Mouse (Mus musculus): Measurements from ENCODE around the gene Cyb5r1. TPM values are rescaled to one million over a fixed set of nuclear protein-coding genes. Genes with fewer than 3 reads are reported as not detected.
"Not testable (repeated sequence)": the region's sequence is repeated elsewhere in the genome, so short reads cannot be mapped to it uniquely, and the experiment has no call there.

Cyb5r1 gene
- polyA plus RNA-seq, 1 experiment from 2014 or later, result 42.2 TPM

DNA sequence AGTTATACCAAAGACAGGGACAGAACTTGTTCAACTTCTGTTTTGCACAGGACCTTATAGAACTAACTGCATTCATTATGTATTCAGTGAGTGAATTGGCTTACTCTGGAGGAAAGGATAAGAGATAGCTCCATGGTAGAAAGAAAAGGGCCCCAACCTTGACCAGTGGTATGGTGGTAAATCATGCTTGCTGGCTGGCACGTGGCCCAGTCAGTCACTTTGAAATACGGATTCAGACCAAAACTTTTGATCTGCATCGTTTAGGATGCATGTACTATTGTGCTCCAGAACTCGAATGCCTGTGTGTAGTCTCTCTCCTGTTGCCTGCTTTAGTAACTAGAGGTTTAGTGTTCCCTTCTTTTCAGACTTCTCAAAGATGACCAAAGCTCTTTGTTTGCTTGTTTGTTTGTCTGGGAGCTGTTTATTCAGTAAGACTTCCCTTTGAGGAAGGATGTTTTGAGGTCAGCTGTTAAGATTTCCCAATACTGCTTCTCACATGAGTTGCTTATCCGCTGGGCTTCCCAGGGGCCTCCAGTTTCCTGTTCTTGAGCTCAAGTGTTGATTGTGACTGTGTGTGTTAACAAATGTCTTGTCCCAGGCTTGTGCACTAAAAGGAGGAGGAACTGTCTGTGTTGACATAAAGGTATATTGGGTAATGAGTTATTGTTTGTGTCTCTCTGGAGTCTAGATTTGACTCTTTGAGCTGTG is 14.5 kb downstream of the Cyb5r1 start:
- Histone ChIP-seq H3K4me1 (ENCODE audit: control insufficient read depth, insufficient read depth, low read length) (peaks cover 41% of the 10 kb centered on the region), H3K27me3 (ENCODE audit: control insufficient read depth, insufficient read depth, low read length) (no peaks in the 10 kb centered on the region), H3K36me3 (ENCODE audit: control insufficient read depth, insufficient read depth) (peaks cover 14% of the 10 kb centered on the region; the same call in 1 of the 2 replicates), H3K9me3 (replicated peaks; ENCODE audit: control insufficient read depth, low read length) (no peaks in the 10 kb centered on the region), H3K27ac (ENCODE audit: low read length) (peak overlapping the region; percentile 67), H3K4me3 (ENCODE audit: low read length) (no peak overlapping the region), H3K9ac (ENCODE audit: low read length) (no peak overlapping the region), H3K4me2 (ENCODE audit: low read depth, low read length) (no peak overlapping the region; the same call in 1 of the 2 replicates)
- ATAC-seq (replicated peaks; ENCODE audit: extremely low read depth, insufficient read depth, low FRiP score), result no peak
- WGBS, result 32% methylated on average over 5 of the region's 5 CpGs

DNA sequence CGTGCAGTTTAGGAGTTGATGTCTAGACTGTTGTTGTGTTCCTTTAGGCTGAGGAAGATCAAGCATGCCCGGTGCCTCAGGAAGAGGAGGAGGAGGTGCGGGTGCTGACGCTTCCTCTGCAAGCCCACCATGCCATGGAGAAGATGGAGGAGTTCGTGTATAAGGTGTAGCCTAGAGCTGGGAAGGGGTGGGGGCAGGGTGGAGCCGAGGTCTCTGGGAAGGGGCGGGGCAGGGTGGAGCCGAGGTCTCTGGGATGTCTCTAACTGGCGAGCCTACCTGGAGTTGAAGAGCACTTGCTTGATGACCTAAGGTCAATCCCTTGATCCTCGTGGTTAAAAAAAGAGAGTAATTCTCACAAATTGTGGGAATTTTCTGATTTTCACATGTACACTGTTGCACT is 18.6 kb downstream of the Cyb5r1 start:
- peaks cover 45% of the 10 kb centered on the region for H3K36me3 ChIP-seq (ENCODE audit: control insufficient read depth, insufficient read depth)
- 66% methylated on average over 10 of the region's 10 CpGs for WGBS

DNA sequence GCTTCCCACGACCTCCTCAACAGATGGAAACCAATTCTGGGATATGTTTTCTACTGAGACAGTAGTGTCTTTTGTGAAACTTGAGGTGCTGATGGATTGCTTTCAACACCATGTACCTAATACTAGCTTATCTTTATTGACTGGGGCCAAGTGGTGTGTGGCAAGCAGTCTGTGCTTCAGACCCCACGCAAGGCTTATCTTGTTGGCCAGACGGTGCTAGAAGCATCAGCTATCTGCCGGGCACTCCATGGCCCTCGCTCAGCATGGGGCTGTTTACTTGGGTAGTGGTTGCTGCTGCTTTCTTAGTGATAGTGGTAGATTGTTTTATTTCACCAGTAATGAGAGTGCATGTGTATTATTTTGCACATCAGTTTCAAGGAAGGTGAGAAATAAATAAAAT is 20.9 kb downstream of the Cyb5r1 start:
- no peaks in the 10 kb centered on the region for H3K27me3 ChIP-seq (ENCODE audit: control insufficient read depth, insufficient read depth, low read length)
- 0 out of 2 replicates have a peak, but pooled peaks cover 2% of the 10 kb centered on the region for H3K4me1 ChIP-seq (ENCODE audit: control insufficient read depth, insufficient read depth, low read length)
- no peak overlapping the region for H3K9ac ChIP-seq (ENCODE audit: low read length)
- no peaks in the 10 kb centered on the region for H3K9me3 ChIP-seq (replicated peaks; ENCODE audit: control insufficient read depth, low read length)
- H3K36me3 ChIP-seq (ENCODE audit: control insufficient read depth, insufficient read depth), result peaks cover 59% of the 10 kb centered on the region
- H3K4me2 ChIP-seq (ENCODE audit: low read depth, low read length), result no peak overlapping the region
- no peak overlapping the region for H3K4me3 ChIP-seq (ENCODE audit: low read length)
- no peak overlapping the region for H3K27ac ChIP-seq (ENCODE audit: low read length)
- ATAC-seq (replicated peaks; ENCODE audit: extremely low read depth, insufficient read depth, low FRiP score), result no peak
- 22% methylated on average over 5 of the region's 5 CpGs for WGBS

More for the DNA sequence above, 18.6 kb downstream of the Cyb5r1 start:
- Histone ChIP-seq H3K4me3 (ENCODE audit: low read length) (no peak overlapping the region), H3K9ac (ENCODE audit: low read length) (no peak overlapping the region), H3K27me3 (ENCODE audit: control insufficient read depth, insufficient read depth, low read length) (no peaks in the 10 kb centered on the region), H3K4me1 (ENCODE audit: control insufficient read depth, insufficient read depth, low read length) (peaks cover 20% of the 10 kb centered on the region), H3K27ac (ENCODE audit: low read length) (no peak overlapping the region), H3K9me3 (replicated peaks; ENCODE audit: control insufficient read depth, low read length) (no peaks in the 10 kb centered on the region), H3K4me2 (ENCODE audit: low read depth, low read length) (no peak overlapping the region)
- no peak for ATAC-seq (replicated peaks; ENCODE audit: extremely low read depth, insufficient read depth, low FRiP score)

DNA sequence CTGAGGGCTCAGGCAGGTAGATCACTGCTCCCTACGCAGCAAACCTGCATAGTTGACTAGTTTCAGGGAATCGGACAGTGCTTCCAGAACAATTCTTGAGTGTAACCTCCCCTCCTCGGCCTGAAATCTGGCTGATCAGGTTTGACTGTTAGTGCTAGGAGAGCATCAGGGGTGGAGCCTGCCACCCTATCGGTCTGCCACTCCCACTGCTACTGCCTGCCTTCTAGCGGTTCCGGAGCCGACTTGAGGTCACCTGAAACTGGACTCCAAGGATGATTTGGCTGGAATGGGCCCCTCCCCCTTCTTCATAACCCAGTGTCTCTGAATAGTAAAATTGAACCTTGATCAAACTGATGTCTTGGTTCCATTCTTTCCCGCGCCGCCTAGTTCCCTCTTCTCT is 27.6 kb downstream of the Cyb5r1 start:
- Histone ChIP-seq H3K4me3 (ENCODE audit: low read length) (no peak overlapping the region), H3K27ac (ENCODE audit: low read length) (no peak overlapping the region), H3K4me1 (ENCODE audit: control insufficient read depth, insufficient read depth, low read length) (no peaks in the 10 kb centered on the region), H3K9me3 (replicated peaks; ENCODE audit: control insufficient read depth, low read length) (no peaks in the 10 kb centered on the region), H3K27me3 (ENCODE audit: control insufficient read depth, insufficient read depth, low read length) (no peaks in the 10 kb centered on the region), H3K9ac (ENCODE audit: low read length) (no peak overlapping the region), H3K36me3 (ENCODE audit: control insufficient read depth, insufficient read depth) (peaks cover 33% of the 10 kb centered on the region), H3K4me2 (ENCODE audit: low read depth, low read length) (no peak overlapping the region)
- no peak for ATAC-seq (replicated peaks; ENCODE audit: extremely low read depth, insufficient read depth, low FRiP score)
- 76% methylated on average over 10 of the region's 10 CpGs for WGBS

DNA sequence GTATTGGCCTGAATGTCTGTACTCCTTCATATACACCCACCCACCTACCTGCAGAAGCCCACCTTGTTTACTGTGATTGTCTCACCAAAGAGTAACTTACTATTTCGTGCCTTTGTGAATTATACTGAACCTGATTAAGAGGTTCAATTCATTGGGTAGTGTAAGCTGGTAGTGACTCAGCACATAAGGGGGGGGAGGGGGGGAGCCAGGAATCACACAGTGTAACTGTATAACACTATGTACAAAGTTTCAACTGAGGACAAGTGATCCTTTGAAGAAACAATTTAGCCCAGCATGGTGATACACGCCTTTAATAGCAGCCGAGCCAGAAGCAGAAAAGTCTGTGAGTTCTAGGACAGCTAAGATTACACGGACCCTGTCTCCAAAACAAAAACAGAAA is 28.1 kb downstream of the Cyb5r1 start:
- WGBS, result 91% methylated on average over 4 of the region's 4 CpGs
- Histone ChIP-seq H3K9me3 (replicated peaks; ENCODE audit: control insufficient read depth, low read length) (no peaks in the 10 kb centered on the region), H3K27ac (ENCODE audit: low read length) (no peak overlapping the region), H3K4me2 (ENCODE audit: low read depth, low read length) (no peak overlapping the region), H3K4me3 (ENCODE audit: low read length) (no peak overlapping the region), H3K9ac (ENCODE audit: low read length) (no peak overlapping the region), H3K4me1 (ENCODE audit: control insufficient read depth, insufficient read depth, low read length) (no peaks in the 10 kb centered on the region), H3K27me3 (ENCODE audit: control insufficient read depth, insufficient read depth, low read length) (no peaks in the 10 kb centered on the region), H3K36me3 (ENCODE audit: control insufficient read depth, insufficient read depth) (peaks cover 30% of the 10 kb centered on the region)
- ATAC-seq (replicated peaks; ENCODE audit: extremely low read depth, insufficient read depth, low FRiP score), result no peak

DNA sequence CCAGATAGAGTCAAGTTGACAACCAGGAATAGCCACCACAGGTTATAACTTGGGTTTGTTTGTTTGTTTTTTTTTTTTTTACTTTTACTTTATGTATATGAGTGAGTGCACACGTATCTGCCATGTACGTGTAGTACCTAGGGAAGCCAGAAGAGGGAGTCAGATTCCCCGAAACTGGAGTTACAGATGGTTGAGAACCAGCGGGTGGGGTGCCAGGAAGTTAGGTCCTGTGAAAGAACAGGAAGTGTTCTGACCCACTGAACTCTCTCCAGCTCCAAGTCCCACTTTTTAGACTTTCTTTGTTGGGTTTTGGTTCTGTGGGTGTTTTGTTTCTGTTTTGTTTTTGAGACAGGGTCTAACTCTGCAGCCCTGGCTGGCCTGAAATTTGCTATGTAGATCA is 30.1 kb downstream of the Cyb5r1 start:
- Histone ChIP-seq H3K9me3 (replicated peaks; ENCODE audit: control insufficient read depth, low read length) (no peaks in the 10 kb centered on the region), H3K36me3 (ENCODE audit: control insufficient read depth, insufficient read depth) (peaks cover 19% of the 10 kb centered on the region), H3K4me1 (ENCODE audit: control insufficient read depth, insufficient read depth, low read length) (no peaks in the 10 kb centered on the region), H3K9ac (ENCODE audit: low read length) (no peak overlapping the region), H3K27me3 (ENCODE audit: control insufficient read depth, insufficient read depth, low read length) (no peaks in the 10 kb centered on the region), H3K27ac (ENCODE audit: low read length) (no peak overlapping the region), H3K4me2 (ENCODE audit: low read depth, low read length) (no peak overlapping the region), H3K4me3 (ENCODE audit: low read length) (no peak overlapping the region)
- ATAC-seq (replicated peaks; ENCODE audit: extremely low read depth, insufficient read depth, low FRiP score), result no peak
- WGBS, result 37% methylated on average over 4 of the region's 4 CpGs

DNA sequence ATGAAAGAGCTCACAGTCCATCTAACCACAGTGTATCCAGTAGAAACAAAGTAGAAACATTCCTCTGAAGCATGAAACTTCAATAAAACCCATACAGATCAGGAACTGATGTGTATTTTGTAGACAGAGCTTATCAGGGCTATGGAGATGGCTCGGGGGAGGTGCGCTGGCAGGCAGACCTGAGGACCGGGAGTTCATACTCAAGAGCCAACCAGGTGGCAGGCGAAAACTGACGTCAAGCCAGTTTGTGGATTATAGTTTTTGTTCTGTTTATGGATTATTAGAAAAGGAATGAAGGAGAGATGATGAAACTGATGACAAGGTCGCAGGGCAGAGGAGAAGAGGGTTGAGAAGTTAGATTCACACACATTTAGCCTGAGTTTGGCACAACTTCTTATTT is 35.1 kb downstream of the Cyb5r1 start:
- no peaks in the 10 kb centered on the region for H3K36me3 ChIP-seq (ENCODE audit: control insufficient read depth, insufficient read depth)
- no peak overlapping the region for H3K4me3 ChIP-seq (ENCODE audit: low read length)
- H3K4me2 ChIP-seq (ENCODE audit: low read depth, low read length), result no peak overlapping the region
- H3K9me3 ChIP-seq (replicated peaks; ENCODE audit: control insufficient read depth, low read length), result no peaks in the 10 kb centered on the region
- ATAC-seq (replicated peaks; ENCODE audit: extremely low read depth, insufficient read depth, low FRiP score), result no peak
- no peaks in the 10 kb centered on the region for H3K27me3 ChIP-seq (ENCODE audit: control insufficient read depth, insufficient read depth, low read length)
- WGBS, result 87% methylated on average over 6 of the region's 6 CpGs
- H3K27ac ChIP-seq (ENCODE audit: low read length), result no peak overlapping the region
- H3K4me1 ChIP-seq (ENCODE audit: control insufficient read depth, insufficient read depth, low read length), result no peaks in the 10 kb centered on the region
- H3K9ac ChIP-seq (ENCODE audit: low read length), result no peak overlapping the region

DNA sequence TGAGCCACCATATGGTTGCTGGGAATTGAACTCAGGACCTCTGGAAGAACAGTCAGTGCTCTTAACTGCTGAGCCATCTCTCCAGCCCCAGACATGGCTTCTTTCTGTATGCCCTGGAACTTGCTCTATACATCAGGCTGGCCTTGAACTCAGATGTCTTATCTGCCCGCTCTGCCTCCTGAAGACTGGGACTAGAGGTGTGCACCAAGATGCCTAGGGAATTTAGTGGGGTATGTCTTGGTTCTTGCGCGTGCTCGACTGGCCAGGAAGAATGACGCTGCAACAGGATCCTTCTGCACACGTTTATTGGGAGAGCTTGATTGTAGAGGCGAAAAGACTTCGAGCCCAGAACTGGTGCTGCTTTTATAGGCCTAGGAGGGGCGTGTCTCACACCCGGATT is 36.4 kb downstream of the Cyb5r1 start:
- not testable (repeated sequence) for H3K4me3 ChIP-seq (ENCODE audit: low read length); H3K4me2 ChIP-seq (ENCODE audit: low read depth, low read length); ATAC-seq (replicated peaks; ENCODE audit: extremely low read depth, insufficient read depth, low FRiP score); H3K36me3 ChIP-seq (ENCODE audit: control insufficient read depth, insufficient read depth); H3K27me3 ChIP-seq (ENCODE audit: control insufficient read depth, insufficient read depth, low read length); H3K9ac ChIP-seq (ENCODE audit: low read length); H3K27ac ChIP-seq (ENCODE audit: low read length); H3K9me3 ChIP-seq (replicated peaks; ENCODE audit: control insufficient read depth, low read length); H3K4me1 ChIP-seq (ENCODE audit: control insufficient read depth, insufficient read depth, low read length)
- 94% methylated on average over 6 of the region's 10 CpGs for WGBS

DNA sequence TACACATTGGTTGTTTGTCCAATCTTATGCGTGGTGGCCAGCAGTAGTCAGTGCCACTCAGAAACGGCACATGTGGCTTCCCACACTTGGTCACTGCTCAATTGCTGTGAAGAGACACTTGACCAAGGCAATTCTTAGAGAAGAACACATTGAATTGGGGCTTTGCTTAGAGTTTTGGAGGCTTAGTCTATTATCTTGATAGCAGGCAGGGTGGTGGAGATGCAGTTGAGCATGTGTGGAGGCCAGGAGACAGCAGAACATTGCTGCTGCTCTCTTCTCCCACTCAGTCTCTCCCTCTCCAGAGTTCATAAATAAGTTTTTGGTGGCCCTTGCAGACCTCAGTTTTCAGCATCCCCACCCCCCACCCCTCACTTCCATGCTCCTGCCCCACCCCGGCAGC is 37.0 kb downstream of the Cyb5r1 start:
- H3K4me1 ChIP-seq (ENCODE audit: control insufficient read depth, insufficient read depth, low read length), result no peaks in the 10 kb centered on the region
- no peak overlapping the region for H3K4me3 ChIP-seq (ENCODE audit: low read length)
- no peaks in the 10 kb centered on the region for H3K27me3 ChIP-seq (ENCODE audit: control insufficient read depth, insufficient read depth, low read length)
- H3K9me3 ChIP-seq (replicated peaks; ENCODE audit: control insufficient read depth, low read length), result no peaks in the 10 kb centered on the region
- WGBS, result 91% methylated on average over 3 of the region's 3 CpGs
- no peak overlapping the region for H3K27ac ChIP-seq (ENCODE audit: low read length)
- H3K36me3 ChIP-seq (ENCODE audit: control insufficient read depth, insufficient read depth), result no peaks in the 10 kb centered on the region
- H3K4me2 ChIP-seq (ENCODE audit: low read depth, low read length), result no peak overlapping the region
- H3K9ac ChIP-seq (ENCODE audit: low read length), result no peak overlapping the region
- ATAC-seq (replicated peaks; ENCODE audit: extremely low read depth, insufficient read depth, low FRiP score), result no peak

Measured in heart, embryonic 16.5 days (tissue).